Mouse (Mus musculus) limb, embryonic 13.5 days (tissue): ENCODE results near the gene Pdha2. TPM values are rescaled to one million over a fixed set of nuclear protein-coding genes. Genes with fewer than 3 reads are reported as not detected.

ENCODE experiments used
- ATAC-seq: fragments of 200-750 bp; cut with Nextera tagmentation; 2 replicates; pipeline ENCODE4 v1.8.0; 2017; ENCODE audit warnings: low read depth, moderate number of reproducible peaks, moderate TSS enrichment; ENCODE audit not compliant: low FRiP score
- H3K27ac ChIP-seq: fragments of 300-500 bp; sonication (generic); 2 replicates; pipeline ENCODE4 v1.5.1; 2015; ENCODE audit warnings: inconsistent platforms, mild to moderate bottlenecking, moderate library complexity
- H3K27me3 ChIP-seq: fragments of 300-500 bp; sonication (generic); 2 replicates; pipeline ENCODE4 v1.6.1; 2015; ENCODE audit warnings: mild to moderate bottlenecking, inconsistent platforms
- H3K36me3 ChIP-seq: fragments of 300-500 bp; sonication (generic); 2 replicates; pipeline ENCODE4 v1.6.1; 2015; ENCODE audit warnings: inconsistent platforms, mild to moderate bottlenecking, moderate library complexity
- H3K4me1 ChIP-seq: fragments of 300-500 bp; sonication (generic); 2 replicates; pipeline ENCODE4 v1.6.1; 2015; ENCODE audit warnings: inconsistent platforms
- H3K4me2 ChIP-seq: fragments of 300-500 bp; sonication (generic); replicated peaks from 2 replicates; pipeline ENCODE4 v1.6.1; 2015; ENCODE audit warnings: inconsistent platforms, mild to moderate bottlenecking, moderate library complexity
- H3K4me3 ChIP-seq: fragments of 300-500 bp; sonication (generic); 2 replicates; pipeline ENCODE4 v1.5.1; 2015; ENCODE audit warnings: moderate library complexity, mild to moderate bottlenecking, inconsistent platforms
- H3K9ac ChIP-seq: fragments of 300-500 bp; sonication (generic); 2 replicates; pipeline ENCODE4 v1.6.1; 2015; ENCODE audit warnings: mild to moderate bottlenecking, inconsistent platforms
- H3K9me3 ChIP-seq: fragments of 300-500 bp; sonication (generic); 2 replicates; pipeline ENCODE4 v1.6.1; 2016; ENCODE audit warnings: inconsistent platforms
- WGBS: fragments of 180-500 bp; shearing (Covaris S2); methylation state at CpG from one replicate; pipeline ENCODE4 v1.1.7; 2015; 5-methylcytosine and 5-hydroxymethylcytosine counted together
- polyA plus RNA-seq: library from polyadenylated mRNA; unstranded; fragments of >200 nt; fragmentation: Nextera tagmentation; extraction: Ambion mirVana; gene quantifications from 2 replicates; pipeline ENCODE4 v1.2.1, GENCODE M21; 2015

The Pdha2 gene
- polyA plus RNA-seq, result not detected in 2 replicates

GRCm38 (mm10) chr3:141212255-141212654 lies at the start of gene Pdha2:
Gene Pdha2, minus strand, starts transcription at chr3:141212355.
- no peak for ATAC-seq
- peaks cover 11% of the 10 kb centered on the region for H3K9me3 ChIP-seq
- no peaks in the 10 kb centered on the region for H3K36me3 ChIP-seq
- no peak within 1 kb of the TSS for H3K27ac ChIP-seq
- H3K4me2 ChIP-seq, result no peak within 1 kb of the TSS
- H3K4me3 ChIP-seq, result no peak within 1 kb of the TSS
- 90% methylated on average over 5 of the region's 5 CpGs for WGBS
- H3K4me1 ChIP-seq, result no peaks in the 10 kb centered on the region
- no peak within 1 kb of the TSS for H3K9ac ChIP-seq
- no peaks in the 10 kb centered on the region for H3K27me3 ChIP-seq

GRCm38 (mm10) chr3:141260518-141260917 lies 48.4 kb upstream of the Pdha2 start:
- ATAC-seq, result no peak
- Histone ChIP-seq H3K27me3 (no peaks in the 10 kb centered on the region), H3K4me2 (no peak overlapping the region), H3K9ac (no peak overlapping the region), H3K9me3 (no peaks in the 10 kb centered on the region), H3K36me3 (no peaks in the 10 kb centered on the region), H3K4me1 (no peaks in the 10 kb centered on the region), H3K4me3 (no peak overlapping the region), H3K27ac (no peak overlapping the region)
- 89% methylated on average over 1 of the region's 1 CpGs for WGBS

DNA sequence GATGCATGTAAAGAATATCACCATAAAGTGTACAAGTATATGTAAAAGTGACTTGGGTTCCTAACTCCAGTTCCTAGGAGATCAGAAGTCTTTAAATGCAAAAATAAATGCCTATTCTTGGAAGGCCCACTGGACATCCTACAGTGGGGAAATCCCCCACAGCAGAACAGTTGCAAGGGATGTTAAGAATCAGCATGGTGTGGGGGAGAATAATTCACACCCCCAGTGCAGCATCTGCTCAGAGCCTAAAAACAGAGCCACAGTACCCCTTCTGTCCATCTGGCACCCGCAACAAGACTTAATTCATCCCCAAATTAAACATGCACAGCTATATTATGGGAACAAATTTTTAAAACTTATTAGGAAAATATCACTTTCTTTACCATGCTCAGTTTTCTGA lies 39.3 kb upstream of the Pdha2 start:
- Histone ChIP-seq H3K9me3 (no peaks in the 10 kb centered on the region), H3K27ac (no peak overlapping the region), H3K4me2 (no peak overlapping the region), H3K36me3 (no peaks in the 10 kb centered on the region), H3K27me3 (no peaks in the 10 kb centered on the region), H3K4me1 (no peaks in the 10 kb centered on the region), H3K9ac (no peak overlapping the region), H3K4me3 (no peak overlapping the region)
- ATAC-seq, result no peak
- WGBS, result 98% methylated on average over 1 of the region's 1 CpGs

DNA sequence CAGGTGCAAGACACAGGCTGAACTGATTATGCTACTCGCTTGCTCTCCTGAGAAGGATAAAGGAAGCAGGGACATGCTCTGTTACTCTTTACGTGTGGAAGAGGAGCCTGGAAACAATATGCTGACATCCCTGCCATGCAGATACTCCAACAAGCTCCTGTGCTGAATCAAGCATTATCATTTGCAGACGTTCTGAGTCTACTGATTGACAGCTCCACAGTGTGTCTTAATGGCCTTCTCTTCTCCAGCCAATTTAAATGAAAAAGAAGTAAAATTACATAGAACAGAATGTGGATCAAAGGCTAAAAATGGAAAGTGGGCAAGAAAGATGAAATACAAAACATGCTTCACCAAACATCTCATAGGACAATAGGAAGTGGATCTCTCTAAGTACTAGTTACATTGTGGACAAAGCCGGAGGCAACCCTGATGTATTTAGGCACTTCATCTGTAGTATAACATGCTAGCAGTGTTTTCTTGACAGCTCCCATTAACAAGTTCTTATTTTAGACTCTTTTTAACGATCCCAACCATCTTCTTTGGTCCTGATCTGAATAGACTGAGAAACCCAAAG lies 32.7 kb upstream of the Pdha2 start:
- Histone ChIP-seq H3K4me3 (no peak overlapping the region), H3K4me1 (no peaks in the 10 kb centered on the region), H3K27me3 (no peaks in the 10 kb centered on the region), H3K4me2 (no peak overlapping the region), H3K9ac (no peak overlapping the region), H3K36me3 (no peaks in the 10 kb centered on the region), H3K9me3 (no peaks in the 10 kb centered on the region), H3K27ac (no peak overlapping the region)
- WGBS, result 63% methylated on average over 5 of the region's 5 CpGs
- no peak for ATAC-seq

GRCm38 (mm10) chr3:141238071-141238470 lies 25.9 kb upstream of the Pdha2 start:
- Histone ChIP-seq H3K4me3 (no peak overlapping the region), H3K36me3 (no peaks in the 10 kb centered on the region), H3K9me3 (no peaks in the 10 kb centered on the region), H3K9ac (no peak overlapping the region), H3K4me2 (no peak overlapping the region), H3K27ac (no peak overlapping the region), H3K4me1 (no peaks in the 10 kb centered on the region), H3K27me3 (no peaks in the 10 kb centered on the region)
- ATAC-seq, result no peak
- WGBS, result 72% methylated on average over 2 of the region's 2 CpGs

DNA sequence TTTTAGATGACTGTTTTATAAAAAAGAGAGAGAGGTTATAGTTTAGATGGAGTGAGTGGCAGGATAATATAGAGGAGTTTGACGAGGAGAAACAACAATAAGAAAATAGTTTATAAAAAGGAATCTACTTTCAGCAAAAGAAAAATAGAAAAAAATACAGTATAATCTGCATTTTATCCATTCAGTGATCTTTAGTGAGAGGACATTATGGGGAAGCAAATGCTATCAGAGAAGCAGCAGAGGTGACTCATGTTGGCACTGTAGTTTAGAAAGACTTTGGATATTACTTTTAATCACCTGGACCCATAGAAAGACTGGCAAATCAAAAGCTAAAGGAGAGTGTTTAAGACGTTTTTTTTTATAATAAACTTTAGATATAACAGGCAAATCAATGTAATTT lies 17.0 kb upstream of the Pdha2 start:
- Histone ChIP-seq H3K4me1 (peaks cover 3% of the 10 kb centered on the region), H3K9ac (no peak overlapping the region), H3K4me3 (no peak overlapping the region), H3K9me3 (no peaks in the 10 kb centered on the region), H3K36me3 (no peaks in the 10 kb centered on the region), H3K27ac (no peak overlapping the region), H3K27me3 (no peaks in the 10 kb centered on the region), H3K4me2 (no peak overlapping the region)
- 48% methylated on average over 2 of the region's 2 CpGs for WGBS
- ATAC-seq, result no peak

DNA sequence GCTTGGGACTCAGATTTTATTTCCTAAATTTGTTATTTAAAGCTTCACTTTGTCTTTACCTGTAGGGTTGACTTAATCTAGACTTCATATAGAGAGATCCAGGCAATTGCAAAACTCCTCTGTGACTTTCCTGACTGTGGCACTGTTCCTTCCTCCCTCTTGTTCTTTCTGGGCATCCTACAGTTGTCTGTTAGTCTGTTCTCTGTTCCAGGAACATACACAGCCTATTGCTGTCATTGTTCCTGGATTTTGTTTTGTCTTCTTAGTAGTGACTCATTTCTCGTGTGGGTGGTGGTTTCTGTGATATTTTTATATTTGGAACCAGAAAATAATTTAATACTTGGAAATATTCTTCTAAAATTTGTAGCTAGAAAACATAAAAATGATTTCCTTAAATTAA lies 10.2 kb upstream of the Pdha2 start:
- no peaks in the 10 kb centered on the region for H3K4me1 ChIP-seq
- no peaks in the 10 kb centered on the region for H3K27me3 ChIP-seq
- H3K9ac ChIP-seq, result no peak overlapping the region
- H3K9me3 ChIP-seq, result no peaks in the 10 kb centered on the region
- H3K4me2 ChIP-seq, result no peak overlapping the region
- ATAC-seq, result no peak
- 77% methylated on average over 1 of the region's 1 CpGs for WGBS
- no peak overlapping the region for H3K27ac ChIP-seq
- H3K4me3 ChIP-seq, result no peak overlapping the region
- H3K36me3 ChIP-seq, result no peaks in the 10 kb centered on the region

GRCm38 (mm10) chr3:141218561-141218960 lies 6.4 kb upstream of the Pdha2 start:
- Histone ChIP-seq H3K27me3 (no peaks in the 10 kb centered on the region), H3K9me3 (no peaks in the 10 kb centered on the region), H3K9ac (no peak overlapping the region), H3K27ac (no peak overlapping the region), H3K4me2 (no peak overlapping the region), H3K4me1 (no peaks in the 10 kb centered on the region), H3K36me3 (no peaks in the 10 kb centered on the region), H3K4me3 (no peak overlapping the region)
- WGBS, result 69% methylated on average over 2 of the region's 2 CpGs
- ATAC-seq, result no peak

- no peaks in the 10 kb centered on the region for H3K4me1 ChIP-seq
- H3K4me3 ChIP-seq, result no peak overlapping the region
- no peak overlapping the region for H3K9ac ChIP-seq
- no peaks in the 10 kb centered on the region for H3K36me3 ChIP-seq
- no peaks in the 10 kb centered on the region for H3K27me3 ChIP-seq
- no peaks in the 10 kb centered on the region for H3K9me3 ChIP-seq
- H3K4me2 ChIP-seq, result no peak overlapping the region
- no peak overlapping the region for H3K27ac ChIP-seq
- ATAC-seq, result no peak
Observed at GRCm38 (mm10) chr3:141216999-141217398, 4.8 kb upstream of the Pdha2 start.

DNA sequence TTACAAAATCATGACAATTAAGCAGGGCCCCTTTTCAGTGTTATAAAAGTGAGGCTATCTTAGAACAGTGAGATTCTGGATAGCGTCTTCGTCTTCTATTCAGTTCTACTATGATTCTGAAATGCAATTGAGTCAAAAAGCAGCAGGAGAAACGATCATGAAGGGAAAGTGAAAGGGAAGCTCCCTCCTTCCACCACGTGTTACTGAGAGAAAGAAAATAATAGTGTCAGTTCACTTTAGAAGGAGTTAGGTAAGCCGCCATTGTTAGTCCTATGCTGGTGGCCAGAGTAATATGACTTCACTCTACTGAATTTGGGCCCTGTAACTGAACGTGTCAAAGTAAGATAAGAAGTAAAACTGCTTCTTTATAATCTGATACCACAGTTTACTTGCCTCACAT lies 4.1 kb upstream of the Pdha2 start:
- H3K4me2 ChIP-seq, result no peak overlapping the region
- no peaks in the 10 kb centered on the region for H3K36me3 ChIP-seq
- no peak overlapping the region for H3K27ac ChIP-seq
- H3K4me3 ChIP-seq, result no peak overlapping the region
- peaks cover 7% of the 10 kb centered on the region for H3K9me3 ChIP-seq
- H3K4me1 ChIP-seq, result no peaks in the 10 kb centered on the region
- H3K27me3 ChIP-seq, result no peaks in the 10 kb centered on the region
- WGBS, result 78% methylated on average over 6 of the region's 6 CpGs
- no peak overlapping the region for H3K9ac ChIP-seq
- no peak for ATAC-seq

- no peak overlapping the region for H3K4me3 ChIP-seq
- H3K4me2 ChIP-seq, result no peak overlapping the region
- peaks cover 11% of the 10 kb centered on the region for H3K9me3 ChIP-seq
- no peak overlapping the region for H3K27ac ChIP-seq
- no peaks in the 10 kb centered on the region for H3K27me3 ChIP-seq
- H3K4me1 ChIP-seq, result no peaks in the 10 kb centered on the region
- 85% methylated on average over 2 of the region's 2 CpGs for WGBS
- H3K9ac ChIP-seq, result no peak overlapping the region
- H3K36me3 ChIP-seq, result no peaks in the 10 kb centered on the region
- ATAC-seq, result no peak
Observed at GRCm38 (mm10) chr3:141214789-141215188, 2.6 kb upstream of the Pdha2 start.

- Histone ChIP-seq H3K36me3 (no peaks in the 10 kb centered on the region), H3K9ac (no peak overlapping the region), H3K27me3 (no peaks in the 10 kb centered on the region), H3K4me1 (no peaks in the 10 kb centered on the region), H3K9me3 (peaks cover 11% of the 10 kb centered on the region), H3K27ac (no peak overlapping the region), H3K4me2 (no peak overlapping the region), H3K4me3 (no peak overlapping the region)
- ATAC-seq, result no peak
Observed at GRCm38 (mm10) chr3:141214197-141214596, 2.0 kb upstream of the Pdha2 start.

DNA sequence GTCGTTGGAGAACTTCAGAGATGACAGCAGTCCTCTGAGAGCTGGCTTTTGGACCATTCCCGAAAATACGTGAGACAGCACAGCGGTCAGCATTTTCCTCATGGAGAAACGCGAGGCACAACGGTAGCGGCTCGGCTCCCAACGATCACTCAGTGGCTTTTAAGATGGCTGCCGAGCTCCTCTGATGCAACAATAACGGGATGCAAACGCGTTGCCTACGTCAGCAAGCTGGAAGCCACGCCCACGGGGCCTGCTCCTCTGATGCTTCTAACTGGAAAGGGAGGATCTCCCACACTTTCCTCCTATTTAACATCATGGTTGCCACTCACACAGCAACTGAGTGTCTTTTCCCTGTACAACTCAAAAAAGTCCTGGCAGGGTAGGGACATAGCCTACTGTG lies 511 bp downstream of the Pdha2 start:
- Histone ChIP-seq H3K4me3 (no peak overlapping the region), H3K27me3 (no peaks in the 10 kb centered on the region), H3K4me2 (no peak overlapping the region), H3K9me3 (peaks cover 11% of the 10 kb centered on the region), H3K9ac (no peak overlapping the region), H3K36me3 (no peaks in the 10 kb centered on the region), H3K4me1 (no peaks in the 10 kb centered on the region), H3K27ac (no peak overlapping the region)
- 92% methylated on average over 17 of the region's 17 CpGs for WGBS
- ATAC-seq, result no peak
